Mouse (Mus musculus): Measurements from ENCODE around the gene Xpot.

Xpot gene

GRCm38 (mm10) chr10:121626186-121626882, at the start of gene Xpot:
TSS of gene Xpot (minus strand) at chr10:121626332.
- in situ Hi-C loops (cut with MboI; ENCODE audit: low sequenced_read_pairs): no loop called here

- in situ Hi-C loops (cut with MboI; ENCODE audit: low sequenced_read_pairs): no loop called here
These were observed 43.0 kb upstream of the Xpot start for GRCm38 (mm10) chr10:121669103-121669502.

- in situ Hi-C loops (cut with MboI; ENCODE audit: low sequenced_read_pairs): no loop called here
These were observed 39.6 kb upstream of the Xpot start for GRCm38 (mm10) chr10:121665631-121666145.

- in situ Hi-C loops (cut with MboI; ENCODE audit: low sequenced_read_pairs): no loop called here
These were observed 37.5 kb upstream of the Xpot start for GRCm38 (mm10) chr10:121663599-121663998.

DNA sequence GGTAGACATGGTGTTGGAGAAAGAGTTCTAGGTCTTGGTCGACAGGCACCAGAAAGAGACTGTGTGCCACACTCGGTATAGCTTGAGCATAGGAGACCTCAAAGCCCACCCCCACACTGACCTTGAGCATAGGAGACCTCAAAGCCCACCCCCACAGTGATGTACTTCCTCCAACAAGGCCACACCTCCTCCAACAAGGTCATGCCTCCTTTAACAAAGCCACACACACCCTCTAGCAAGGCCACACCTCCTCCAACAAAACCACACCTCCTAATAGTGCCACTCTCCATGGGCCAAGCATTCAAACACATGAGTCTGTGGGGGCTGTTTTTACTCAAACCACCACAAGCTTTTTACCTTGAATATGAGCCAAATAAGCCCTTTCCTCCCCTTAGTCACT, 36.6 kb upstream of the Xpot start:
- in situ Hi-C loops (cut with MboI; ENCODE audit: low sequenced_read_pairs): no loop called here

- in situ Hi-C loops (cut with MboI; ENCODE audit: low sequenced_read_pairs): no loop called here
These were observed 29.8 kb upstream of the Xpot start for GRCm38 (mm10) chr10:121655907-121656306.

- in situ Hi-C loops (cut with MboI; ENCODE audit: low sequenced_read_pairs): no loop called here
These were observed 26.9 kb upstream of the Xpot start for GRCm38 (mm10) chr10:121653079-121653478.

- in situ Hi-C loops (cut with MboI; ENCODE audit: low sequenced_read_pairs): no loop called here
These were observed 20.2 kb upstream of the Xpot start for GRCm38 (mm10) chr10:121646294-121646693.

DNA sequence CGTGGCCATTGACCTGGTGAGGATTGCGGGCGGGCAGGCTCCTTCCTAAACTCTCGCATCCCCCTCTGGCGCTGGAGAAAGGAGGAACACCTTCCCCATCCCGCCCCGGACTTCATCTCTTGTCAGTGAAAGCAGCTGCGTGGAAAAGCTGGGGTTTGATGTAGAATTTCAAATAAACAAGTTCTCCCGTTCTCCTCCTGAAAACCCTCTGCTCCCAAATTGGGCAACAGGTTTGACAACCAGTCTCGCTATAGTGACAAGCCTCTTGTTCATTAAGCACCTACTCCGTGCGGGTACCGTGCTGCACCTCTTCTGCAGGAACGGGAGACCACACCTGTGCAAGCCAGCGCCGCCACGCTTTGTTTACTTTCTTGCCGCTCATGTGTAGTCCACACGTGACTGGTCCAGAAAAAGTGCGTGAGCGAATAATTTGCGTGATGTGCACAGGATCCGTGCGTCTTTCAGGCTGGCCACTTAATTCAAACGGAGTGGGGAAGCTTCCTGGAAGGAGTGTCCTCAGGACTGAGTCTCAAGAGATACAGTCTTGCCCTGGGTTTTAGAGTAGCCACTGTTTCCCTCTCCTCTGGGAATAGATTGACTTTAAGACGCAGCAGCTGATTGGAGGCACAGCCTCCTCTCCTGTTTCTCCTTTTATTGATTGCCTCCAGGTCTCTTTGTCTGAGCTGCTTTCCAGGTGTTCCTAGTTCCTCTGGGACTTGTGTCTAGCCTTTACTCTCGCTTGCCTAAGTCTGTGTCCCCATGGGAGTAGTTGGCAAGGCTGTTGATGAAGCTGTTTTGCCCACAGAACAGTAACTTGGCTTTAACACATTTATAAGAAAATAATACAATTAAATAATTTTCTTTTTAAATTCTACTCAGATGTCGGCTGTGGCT, 16.2 kb upstream of the Xpot start:
- in situ Hi-C loops (cut with MboI; ENCODE audit: low sequenced_read_pairs): no loop called here

DNA sequence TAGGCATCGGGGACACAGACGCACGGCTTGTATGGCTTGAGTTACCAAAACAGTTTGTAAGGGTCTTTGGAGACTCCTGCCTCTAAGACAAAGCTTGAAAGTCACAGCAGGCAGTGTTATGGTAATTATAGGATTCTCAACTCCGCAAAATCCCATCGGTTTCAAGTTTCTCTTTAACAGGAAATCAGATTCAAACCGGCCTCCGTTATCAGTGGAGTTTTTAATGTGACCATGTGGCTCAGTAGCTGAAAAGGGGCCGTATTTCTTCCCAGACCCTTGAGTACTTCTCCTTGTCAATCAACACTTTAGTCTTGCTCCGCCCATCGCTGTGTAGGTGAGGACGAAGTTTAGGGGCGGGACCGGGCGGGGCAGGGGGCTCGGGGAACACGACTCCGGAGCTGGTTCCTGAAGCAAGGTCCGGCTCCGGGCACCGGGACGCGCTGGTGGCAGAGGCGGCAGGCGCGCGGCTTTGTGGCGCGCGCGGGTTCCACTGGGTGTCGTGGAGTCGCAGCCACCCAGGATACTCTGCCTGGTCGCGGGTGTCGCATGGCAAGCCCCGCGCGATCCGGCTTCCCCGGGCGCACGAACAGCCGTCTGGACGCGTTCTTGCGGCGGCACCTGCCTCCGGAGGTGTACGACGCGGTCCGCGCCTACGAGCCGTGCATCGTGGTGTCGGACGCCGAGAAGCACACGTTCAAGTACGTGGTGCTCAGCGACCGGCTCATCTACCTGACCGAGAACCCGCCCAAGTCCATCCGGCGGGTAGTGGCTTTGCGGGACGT, 15.3 kb upstream of the Xpot start, which contains the start of gene D930020B18Rik:
D930020B18Rik (plus strand) TSS at position 317 of the 782 bp plus-strand sequence.
- in situ Hi-C loops (cut with MboI; ENCODE audit: low sequenced_read_pairs): no loop called here

- in situ Hi-C loops (cut with MboI; ENCODE audit: low sequenced_read_pairs): no loop called here
These were observed 14.8 kb upstream of the Xpot start for GRCm38 (mm10) chr10:121640944-121641271.

DNA sequence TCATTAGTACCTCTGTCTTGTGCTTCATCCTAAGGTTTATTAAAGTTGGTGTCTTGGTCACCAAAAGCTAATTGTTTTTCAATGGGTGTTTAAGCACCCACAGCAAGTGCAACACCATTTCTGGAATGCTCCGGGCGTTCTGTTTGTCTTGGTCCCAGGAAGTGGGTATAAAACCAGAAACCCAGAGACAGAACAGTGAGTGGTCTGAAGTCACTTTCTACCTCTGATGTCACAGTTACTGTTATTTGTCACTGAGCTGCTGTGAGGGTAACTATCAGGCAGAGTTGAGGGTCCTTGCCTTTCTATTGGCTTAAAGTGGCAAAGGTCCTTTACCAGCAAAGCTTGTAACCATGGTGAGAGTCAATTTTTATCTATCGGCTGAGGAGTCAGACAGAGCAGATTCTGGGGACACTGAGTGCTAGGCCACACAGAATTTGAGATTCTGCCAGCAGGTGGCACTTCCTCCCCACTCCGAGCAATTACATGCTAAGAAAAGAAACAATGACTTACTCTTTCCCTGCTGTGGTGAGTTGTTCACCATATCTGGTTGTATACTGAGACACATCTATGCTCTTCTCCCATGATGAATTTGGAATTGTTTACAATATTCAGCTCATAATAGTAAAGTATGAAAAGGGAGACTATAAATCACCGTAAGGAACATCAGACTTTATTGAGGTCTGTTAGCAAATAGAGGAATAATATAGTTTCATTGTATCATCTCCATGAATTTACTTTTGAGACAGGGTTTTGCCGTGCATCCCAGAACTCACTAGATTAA, 14.2 kb upstream of the Xpot start:
- in situ Hi-C loops (cut with MboI; ENCODE audit: low sequenced_read_pairs): no loop called here

DNA sequence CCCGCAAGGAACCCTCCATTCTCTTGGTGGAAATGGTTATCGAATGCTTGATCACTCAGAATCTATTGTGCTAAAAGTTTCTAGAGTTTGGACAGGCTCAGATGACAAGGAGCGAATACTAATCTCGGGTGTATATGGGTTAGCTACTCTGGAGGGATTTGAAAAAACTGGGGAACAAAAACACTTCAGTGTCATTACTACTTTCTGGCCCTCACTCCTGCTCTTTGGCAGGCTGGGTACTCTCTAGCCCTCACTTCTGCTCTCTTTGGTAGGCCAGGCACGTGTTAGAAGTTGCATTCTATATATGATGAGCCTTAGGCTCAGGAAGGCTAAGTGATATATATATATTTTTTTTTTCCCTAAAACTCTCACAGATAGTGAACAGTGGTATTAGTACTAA, 13.4 kb upstream of the Xpot start:
- in situ Hi-C loops (cut with MboI; ENCODE audit: low sequenced_read_pairs): no loop called here

DNA sequence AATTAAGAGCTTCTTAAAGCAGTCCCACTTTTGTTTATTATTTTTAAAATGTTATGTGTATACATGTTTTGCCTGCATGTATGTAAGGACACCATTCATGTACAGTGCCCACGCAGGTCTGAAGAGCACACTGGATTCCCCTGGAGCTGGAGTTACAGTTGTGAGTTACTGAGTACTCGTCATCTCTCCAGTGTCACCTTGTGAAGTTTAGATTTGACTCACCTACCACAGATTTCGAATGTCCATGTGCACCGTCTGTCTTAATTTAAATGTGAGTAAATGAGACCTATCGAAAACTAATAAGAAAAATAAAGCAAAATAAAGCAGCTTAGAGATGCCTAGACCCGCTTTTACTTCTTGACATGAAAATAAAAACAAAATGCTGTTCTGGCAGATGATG, 10.1 kb upstream of the Xpot start:
- in situ Hi-C loops (cut with MboI; ENCODE audit: low sequenced_read_pairs): no loop called here

DNA sequence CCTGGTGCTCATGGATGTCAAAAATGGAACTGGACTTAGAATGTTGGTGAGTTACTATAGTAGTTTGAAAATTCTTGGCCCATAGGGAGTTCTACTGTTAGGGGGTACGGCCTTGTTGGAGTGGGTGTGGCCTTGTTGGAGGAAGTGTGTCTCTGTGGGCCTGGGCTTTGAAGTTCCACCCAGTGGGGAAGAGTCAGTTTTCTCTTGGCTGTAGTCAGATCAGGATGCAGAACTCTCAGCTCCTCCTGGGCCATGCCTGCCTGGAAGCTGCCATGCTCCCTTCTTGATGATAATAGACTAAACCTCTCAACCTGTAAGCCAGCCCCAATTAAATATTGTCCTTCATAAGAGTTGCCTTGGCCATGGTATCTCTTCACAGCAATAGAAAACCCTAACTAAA, 8.0 kb upstream of the Xpot start:
- in situ Hi-C loops (cut with MboI; ENCODE audit: low sequenced_read_pairs): no loop called here

- in situ Hi-C loops (cut with MboI; ENCODE audit: low sequenced_read_pairs): no loop called here
These were observed 2.5 kb upstream of the Xpot start for GRCm38 (mm10) chr10:121628561-121629040.

- in situ Hi-C loops (cut with MboI; ENCODE audit: low sequenced_read_pairs): no loop called here
These were observed 1.2 kb upstream of the Xpot start for GRCm38 (mm10) chr10:121627216-121627852.

- in situ Hi-C loops (cut with MboI; ENCODE audit: low sequenced_read_pairs): no loop called here
These were observed 536 bp downstream of the Xpot start for GRCm38 (mm10) chr10:121625407-121626185.

DNA sequence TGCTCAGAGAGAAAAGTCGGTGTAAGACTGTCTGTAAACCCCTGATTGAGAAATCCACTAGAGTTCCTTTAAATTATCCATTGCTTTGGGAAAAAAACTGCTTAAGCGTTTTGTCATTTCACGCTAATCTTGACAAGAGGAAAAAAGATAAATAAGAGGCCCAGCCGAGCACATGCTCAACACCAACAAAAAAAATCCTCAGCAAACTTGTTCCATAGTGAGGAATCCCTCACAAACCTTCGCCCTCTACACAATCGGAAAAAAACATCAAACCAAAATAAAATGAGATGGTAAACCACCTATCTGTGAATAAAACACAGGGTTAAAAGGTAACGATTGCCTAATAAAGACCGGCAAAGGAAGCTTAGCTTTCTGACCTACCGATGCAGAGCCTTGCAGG, 1.1 kb downstream of the Xpot start:
- in situ Hi-C loops (cut with MboI; ENCODE audit: low sequenced_read_pairs): no loop called here
